Mouse (Mus musculus) stomach, postnatal 0 days (tissue): ENCODE results near the gene Impdh2. TPM values are rescaled to one million over a fixed set of nuclear protein-coding genes. Genes with fewer than 3 reads are reported as not detected.

Source experiments
- ATAC-seq: fragments of 200-750 bp; cut with Nextera tagmentation; 2 replicates; pipeline ENCODE4 v1.8.0; 2017; ENCODE audit not compliant: low FRiP score, low TSS enrichment
- DNase-seq: peaks from one replicate; pipeline ENCODE4 v3.0.0-alpha.2; 2016; ENCODE audit warnings: low spot score
- H3K27ac ChIP-seq: fragments of 300-500 bp; sonication (generic); replicated peaks from 2 replicates; pipeline ENCODE4 v1.5.1; 2014; ENCODE audit warnings: mild to moderate bottlenecking, control low read depth
- H3K27me3 ChIP-seq: fragments of 300-500 bp; sonication (generic); 2 replicates; pipeline ENCODE4 v1.6.1; 2014; ENCODE audit warnings: low read length; ENCODE audit not compliant: control insufficient read depth, insufficient read depth
- H3K36me3 ChIP-seq: fragments of 300-500 bp; sonication (generic); 2 replicates; pipeline ENCODE4 v1.6.1; 2014; ENCODE audit warnings: low read length, mixed read lengths; ENCODE audit not compliant: control insufficient read depth, insufficient read depth
- H3K4me1 ChIP-seq: fragments of 300-500 bp; sonication (generic); replicated peaks from 2 replicates; pipeline ENCODE4 v1.6.1; 2014; ENCODE audit warnings: antibody characterized with exemption; ENCODE audit not compliant: control insufficient read depth, insufficient read depth
- H3K4me2 ChIP-seq: fragments of 300-500 bp; sonication (generic); replicated peaks from 2 replicates; pipeline ENCODE4 v1.6.1; 2014; ENCODE audit warnings: low read depth, mild to moderate bottlenecking, control low read depth, moderate library complexity
- H3K4me3 ChIP-seq: fragments of 300-500 bp; sonication (generic); 2 replicates; pipeline ENCODE4 v1.5.1; 2014; ENCODE audit warnings: low read depth, low read length, control low read depth
- H3K9ac ChIP-seq: fragments of 300-500 bp; sonication (generic); 2 replicates; pipeline ENCODE4 v1.6.1; 2014; ENCODE audit warnings: mild to moderate bottlenecking, low read length, control low read depth, mixed read lengths
- H3K9me3 ChIP-seq: fragments of 300-500 bp; sonication (generic); 2 replicates; pipeline ENCODE4 v1.6.1; 2016; ENCODE audit warnings: low read length; ENCODE audit not compliant: control insufficient read depth
- CTCF ChIP-seq: IDR thresholded peaks from 2 replicates; pipeline ENCODE4 v1.5.1; 2016; ENCODE audit warnings: antibody characterized with exemption, low read depth, mild to moderate bottlenecking, moderate library complexity
- EP300 ChIP-seq: optimal IDR thresholded peaks from 2 replicates; pipeline ENCODE3; 2016; ENCODE audit warnings: antibody characterized with exemption
- WGBS: fragments of 180-500 bp; shearing (Covaris S2); extraction: QIAGEN DNeasy Blood & Tissue Kit; methylation state at CpG from one replicate; pipeline ENCODE4 v1.1.7; 2014; 5-methylcytosine and 5-hydroxymethylcytosine counted together
- polyA plus RNA-seq: library from polyadenylated mRNA; unstranded; fragments of >200 nt; fragmentation: Nextera tagmentation; extraction: Ambion mirVana; gene quantifications from 2 replicates; pipeline ENCODE4 v1.2.1, GENCODE M21; 2015

Gene Impdh2
- polyA plus RNA-seq = 67.1 and 70.6 TPM in 2 replicates

DNA sequence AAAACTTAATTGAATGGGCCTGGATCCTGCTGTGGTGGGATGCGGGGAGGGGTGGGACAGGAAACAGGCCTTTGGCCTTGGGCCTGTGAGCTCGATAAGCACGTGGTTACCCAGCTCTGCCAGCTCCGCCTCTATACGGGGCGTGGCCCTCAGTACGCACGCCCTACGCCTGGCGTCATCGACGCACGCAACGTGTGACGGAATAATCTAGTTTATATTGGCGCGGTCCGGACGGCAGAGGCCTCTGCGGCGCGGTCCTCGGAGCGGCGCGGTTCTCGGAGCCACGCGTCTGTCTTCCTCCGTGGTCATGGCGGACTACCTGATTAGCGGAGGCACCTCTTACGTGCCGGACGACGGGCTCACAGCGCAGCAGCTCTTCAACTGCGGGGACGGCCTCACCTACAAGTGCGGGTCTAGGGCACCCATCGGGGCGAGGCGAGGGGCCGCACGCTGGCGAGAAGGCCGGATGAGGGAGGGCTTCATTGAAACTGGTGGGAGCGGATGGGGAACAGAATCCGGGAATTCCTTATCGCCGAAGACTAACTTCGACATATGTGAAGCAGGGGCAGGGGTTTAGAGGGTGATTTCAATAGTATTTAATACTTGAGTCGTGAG is at the start of gene Impdh2:
Impdh2 (plus strand) TSS at position 60 of the 615 bp plus-strand sequence.
- peak within 1 kb of the TSS; percentile 74 for H3K4me2 ChIP-seq
- TF ChIP-seq CTCF (peak; percentile 39), EP300 (peak; percentile 60)
- DNase-seq = peak; percentile 96
- H3K27me3 ChIP-seq = no peaks in the 10 kb centered on the region
- ATAC-seq = peak; percentile 99
- peaks cover 17% of the 10 kb centered on the region for H3K36me3 ChIP-seq
- no peaks in the 10 kb centered on the region for H3K4me1 ChIP-seq
- peak within 1 kb of the TSS; percentile 67; the same call in 1 of the 2 replicates for H3K27ac ChIP-seq
- 0% methylated on average over 50 of the region's 53 CpGs for WGBS
- peak within 1 kb of the TSS; percentile 69 for H3K9ac ChIP-seq
- peak within 1 kb of the TSS; percentile 52 for H3K4me3 ChIP-seq
- no peaks in the 10 kb centered on the region for H3K9me3 ChIP-seq

- H3K4me1 ChIP-seq = no peaks in the 10 kb centered on the region
- peak; percentile 94 for DNase-seq
- H3K36me3 ChIP-seq = peaks cover 27% of the 10 kb centered on the region
- H3K27ac ChIP-seq = peak within 1 kb of the TSS; percentile 100
- H3K27me3 ChIP-seq = no peaks in the 10 kb centered on the region
- WGBS = under 1% methylated on average over 54 of the region's 55 CpGs
- H3K4me3 ChIP-seq = peak within 1 kb of the TSS; percentile 92
- peak within 1 kb of the TSS; percentile 99 for H3K9ac ChIP-seq
- peak; percentile 94 for ATAC-seq
- no peaks in the 10 kb centered on the region for H3K9me3 ChIP-seq
- TF ChIP-seq EP300 (peak; percentile 100), CTCF (peak; percentile 53)
- H3K4me2 ChIP-seq = peak within 1 kb of the TSS; percentile 85
These were observed 43.5 kb upstream of the Impdh2 start, which contains the start of gene Qrich1 for GRCm38 (mm10) chr9:108516380-108517251. Gene Qrich1, plus strand, starts transcription at chr9:108516806.

GRCm38 (mm10) chr9:108517253-108517930 is 42.7 kb upstream of the Impdh2 start:
- TF ChIP-seq CTCF (no peak), EP300 (no peak)
- Histone ChIP-seq H3K9ac (peak overlapping the region; percentile 99), H3K4me3 (peak overlapping the region; percentile 92), H3K4me1 (no peaks in the 10 kb centered on the region), H3K27me3 (no peaks in the 10 kb centered on the region), H3K27ac (peak overlapping the region; percentile 100), H3K9me3 (no peaks in the 10 kb centered on the region), H3K36me3 (peaks cover 22% of the 10 kb centered on the region), H3K4me2 (peak overlapping the region; percentile 85)
- ATAC-seq (peak; percentile 68), DNase-seq (peak; percentile 81)
- under 1% methylated on average over 70 of the region's 95 CpGs for WGBS

DNA sequence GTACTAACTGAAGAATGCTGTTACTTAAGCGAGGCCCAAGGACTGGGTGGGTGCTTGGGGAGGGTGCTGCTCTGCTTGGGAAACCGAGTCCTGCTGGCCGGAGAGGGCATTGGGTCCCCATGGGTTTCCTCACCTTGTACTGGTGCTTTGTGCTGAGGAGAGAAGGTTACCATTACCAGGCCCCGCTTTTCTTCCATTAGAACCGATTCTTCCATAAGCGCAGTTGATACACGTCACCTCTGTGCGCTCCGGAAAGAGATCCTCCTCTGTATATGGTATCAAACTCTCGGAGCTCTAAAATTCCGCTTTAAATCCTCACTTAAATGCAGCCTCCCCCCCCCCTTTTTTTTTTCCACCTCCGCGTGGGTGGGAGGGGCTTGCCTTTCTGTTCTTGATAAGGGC is 42.2 kb upstream of the Impdh2 start:
- H3K4me1 ChIP-seq = no peaks in the 10 kb centered on the region

GRCm38 (mm10) chr9:108521604-108522003 is 38.5 kb upstream of the Impdh2 start:
- Histone ChIP-seq H3K27ac (no peak overlapping the region), H3K4me2 (no peak overlapping the region), H3K4me1 (no peaks in the 10 kb centered on the region), H3K4me3 (no peak overlapping the region), H3K27me3 (no peaks in the 10 kb centered on the region), H3K9ac (no peak overlapping the region), H3K36me3 (peaks cover 2% of the 10 kb centered on the region; the same call in 1 of the 2 replicates), H3K9me3 (no peaks in the 10 kb centered on the region)
- no peak for DNase-seq
- no peak for ATAC-seq
- WGBS = 67% methylated on average over 2 of the region's 2 CpGs
- TF ChIP-seq EP300 (no peak), CTCF (no peak)

More for the DNA sequence above, 42.2 kb upstream of the Impdh2 start:
- TF ChIP-seq CTCF (no peak), EP300 (no peak)
- peaks cover 16% of the 10 kb centered on the region for H3K36me3 ChIP-seq
- ATAC-seq = peak; percentile 51
- DNase-seq = peak; percentile 55
- no peaks in the 10 kb centered on the region for H3K27me3 ChIP-seq
- H3K4me2 ChIP-seq = peak overlapping the region; percentile 85
- WGBS = under 1% methylated on average over 13 of the region's 13 CpGs
- H3K4me3 ChIP-seq = peak overlapping the region; percentile 92
- H3K9me3 ChIP-seq = no peaks in the 10 kb centered on the region
- peak overlapping the region; percentile 99 for H3K9ac ChIP-seq
- H3K27ac ChIP-seq = peak overlapping the region; percentile 100
